Mouse (Mus musculus) splenic B cell, adult 2 months (primary cell): ENCODE measurements at regions not wholly inside any gene's neighbourhood (a gene's known extent, or its start where the extent isn't known, plus 50 kb on each side); places are given as distances from the start of the nearest gene placed in this dataset.

Source experiments
- DNase-seq: peaks from one replicate; pipeline ENCODE4 v3.0.0-alpha.2; 2011; ENCODE audit warnings: low read depth, low spot score
- H3K27me3 ChIP-seq: 2 replicates; pipeline ENCODE4 v1.6.1; 2012; ENCODE audit warnings: mild to moderate bottlenecking, low read length, moderate library complexity, mixed read lengths; ENCODE audit not compliant: control insufficient read depth, poor library complexity, insufficient read depth, severe bottlenecking
- H3K36me3 ChIP-seq: 2 replicates; pipeline ENCODE4 v1.6.1; 2012; ENCODE audit warnings: mild to moderate bottlenecking, low read length, moderate library complexity, mixed read lengths; ENCODE audit not compliant: control insufficient read depth, poor library complexity, insufficient read depth, severe bottlenecking

DNA sequence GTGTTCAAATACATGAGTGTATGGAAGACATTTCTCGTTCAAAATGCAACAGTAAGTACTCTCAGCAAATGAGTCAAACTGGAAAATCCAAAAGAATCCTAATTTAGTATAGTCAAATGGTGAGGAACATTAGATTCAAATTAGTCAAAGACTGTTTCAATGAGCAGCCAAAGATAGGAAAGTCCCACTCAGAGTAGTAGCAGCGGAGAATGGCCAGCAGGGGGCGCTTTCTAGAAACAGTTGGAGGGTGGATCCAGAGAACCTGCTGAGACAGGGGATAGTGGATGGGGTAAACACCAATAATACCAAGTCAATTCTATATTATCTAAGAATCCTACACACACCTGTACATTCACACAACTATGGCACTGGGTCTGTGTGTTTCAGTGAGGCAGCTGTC, 417.9 kb upstream of the Gm5415 start:
- peak; percentile 15 for DNase-seq
- Histone ChIP-seq H3K36me3 (no peaks in the 10 kb centered on the region), H3K27me3 (no peaks in the 10 kb centered on the region)

DNA sequence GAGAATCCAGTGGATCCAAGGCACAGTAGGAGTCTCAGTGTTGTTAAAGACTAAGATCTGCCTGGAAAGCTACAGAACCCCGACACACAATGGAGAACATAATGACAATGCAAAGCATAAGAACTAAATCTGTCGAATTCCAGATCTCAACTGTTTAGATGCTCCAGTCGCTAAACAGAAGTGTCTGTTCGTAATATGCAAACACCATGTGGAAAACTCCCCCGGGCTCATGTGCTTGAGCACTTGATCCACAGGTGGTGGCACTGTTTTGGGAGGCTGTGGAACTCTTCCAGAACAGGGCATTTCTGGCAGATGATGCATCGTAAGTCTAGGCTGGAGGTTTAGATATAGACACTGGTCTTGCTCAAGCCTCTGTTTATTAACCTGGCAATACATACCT, 412.2 kb upstream of the Gm5415 start:
- no peaks in the 10 kb centered on the region for H3K27me3 ChIP-seq
- no peaks in the 10 kb centered on the region for H3K36me3 ChIP-seq
- DNase-seq = no peak

DNA sequence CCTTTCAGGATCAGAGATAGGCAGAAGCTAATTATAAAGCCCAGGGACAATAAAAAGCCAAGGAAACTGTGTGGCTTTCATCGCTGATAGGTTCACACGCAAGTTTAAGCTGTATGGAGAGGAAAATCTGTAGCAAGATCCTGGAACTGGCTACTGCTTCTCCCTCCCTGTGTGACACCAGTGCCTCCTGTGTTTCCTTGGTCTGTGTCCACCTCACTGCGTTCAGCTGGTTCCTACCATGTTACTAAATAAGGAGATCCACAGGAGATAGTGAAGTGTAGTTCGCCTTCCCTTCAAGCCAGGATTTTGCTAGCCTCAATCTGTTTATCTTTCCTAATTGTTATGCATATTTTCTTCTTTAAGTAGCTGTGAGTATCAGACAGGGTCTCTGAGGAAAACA, 399.2 kb upstream of the Gm5415 start:
- no peaks in the 10 kb centered on the region for H3K27me3 ChIP-seq
- DNase-seq = no peak
- no peaks in the 10 kb centered on the region for H3K36me3 ChIP-seq

DNA sequence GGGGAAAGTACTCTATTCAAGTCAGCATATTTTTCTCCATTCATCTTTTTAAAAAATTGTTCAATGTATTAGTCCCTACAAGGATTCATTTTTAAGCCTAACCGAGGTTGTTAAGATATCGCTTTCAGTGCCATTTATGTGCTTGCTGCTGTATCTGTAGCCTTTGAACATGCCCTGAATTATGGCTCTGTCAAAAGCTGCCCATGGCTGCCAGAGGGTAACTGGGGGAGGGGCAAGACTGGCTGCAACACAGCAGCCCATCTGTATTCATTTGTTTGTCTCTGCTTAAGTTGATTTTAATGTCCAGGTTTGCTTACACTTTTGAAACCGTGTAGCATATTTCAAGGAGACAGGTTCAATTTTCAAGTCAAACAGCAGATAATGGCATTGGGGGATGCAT, 383.3 kb upstream of the Gm5415 start:
- Histone ChIP-seq H3K27me3 (no peaks in the 10 kb centered on the region), H3K36me3 (no peaks in the 10 kb centered on the region)
- no peak for DNase-seq

DNA sequence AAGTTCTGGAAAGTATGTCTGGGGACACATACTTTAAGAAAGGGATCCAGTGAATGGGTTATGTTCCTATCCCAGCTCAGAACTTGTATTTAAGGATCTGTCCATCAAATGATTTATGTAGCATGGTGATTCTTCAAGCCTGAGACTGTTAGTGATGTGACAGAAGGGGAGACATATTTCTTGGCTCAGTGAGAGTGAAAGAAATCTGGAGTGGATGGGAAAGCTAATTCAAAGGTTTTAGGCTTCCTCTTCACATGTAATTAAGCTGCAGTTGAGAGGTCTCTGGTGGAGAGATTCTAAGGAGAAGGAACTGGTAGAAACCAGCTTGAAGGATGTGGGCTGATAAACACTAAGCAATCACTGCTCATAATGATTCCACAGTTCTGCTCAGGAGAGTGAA, 355.3 kb upstream of the Gm5415 start:
- no peak for DNase-seq
- H3K27me3 ChIP-seq = no peaks in the 10 kb centered on the region

DNA sequence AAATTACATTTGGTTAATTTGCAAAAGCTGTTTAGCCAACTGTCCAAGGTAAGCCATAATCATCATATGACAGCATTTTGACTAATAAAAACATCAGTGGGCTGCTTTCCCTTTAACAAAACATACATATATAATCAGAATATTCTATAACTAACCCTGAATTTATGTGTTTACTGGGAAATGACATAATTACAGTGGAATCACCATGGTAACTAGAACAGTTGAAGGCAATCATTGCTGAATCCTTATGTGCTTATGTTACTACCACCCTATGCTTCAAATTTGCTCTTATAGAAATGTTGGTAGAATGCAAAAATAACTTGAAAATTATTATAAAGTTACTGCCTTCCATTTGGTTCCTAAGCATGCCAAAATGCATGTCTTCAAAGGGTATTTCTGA, 340.6 kb upstream of the Gm5415 start:
- DNase-seq = no peak

More for the DNA sequence above, 355.3 kb upstream of the Gm5415 start:
- no peaks in the 10 kb centered on the region for H3K36me3 ChIP-seq

DNA sequence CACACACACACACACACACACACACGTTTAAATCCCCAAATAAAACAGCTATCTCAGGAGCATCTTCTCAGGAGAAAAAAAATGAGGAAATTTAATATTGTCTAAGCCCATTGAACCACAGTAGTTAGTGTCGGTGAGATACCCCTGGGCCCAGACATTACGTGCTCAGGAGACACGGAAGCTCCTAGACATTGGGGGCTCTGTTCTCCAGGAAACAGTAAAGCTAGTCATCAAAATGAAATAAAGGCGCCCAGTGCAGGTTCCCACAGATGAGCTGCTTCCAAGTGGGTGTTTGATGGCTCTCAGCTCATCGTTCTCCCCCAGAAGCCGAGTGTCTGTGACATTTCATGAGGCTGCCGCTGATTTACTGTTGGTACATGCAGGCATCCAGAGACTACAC, 325.8 kb upstream of the Gm5415 start:
- Histone ChIP-seq H3K36me3 (no peaks in the 10 kb centered on the region), H3K27me3 (no peaks in the 10 kb centered on the region)
- no peak for DNase-seq

More for the DNA sequence above, 340.6 kb upstream of the Gm5415 start:
- no peaks in the 10 kb centered on the region for H3K27me3 ChIP-seq
- H3K36me3 ChIP-seq = no peaks in the 10 kb centered on the region

DNA sequence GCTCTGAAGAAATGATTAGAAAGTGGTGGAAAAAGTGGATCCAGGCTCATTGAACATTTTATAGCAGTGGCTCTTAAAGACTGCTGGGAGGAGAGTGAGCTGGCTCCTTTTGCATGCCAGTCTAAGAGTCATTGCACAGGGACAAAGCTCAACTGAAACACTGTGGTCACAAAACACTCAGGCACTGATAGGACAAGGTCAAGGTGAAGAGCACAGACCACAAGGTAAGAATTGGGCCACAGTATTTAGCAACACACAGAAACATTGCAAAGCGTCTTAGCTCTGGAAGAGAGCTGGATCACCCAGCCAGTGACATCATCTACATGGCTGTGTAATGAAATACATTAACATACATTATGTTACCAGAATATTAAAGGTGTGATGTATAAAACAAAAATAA, 319.0 kb upstream of the Gm5415 start:
- no peaks in the 10 kb centered on the region for H3K27me3 ChIP-seq
- no peaks in the 10 kb centered on the region for H3K36me3 ChIP-seq
- DNase-seq = no peak

DNA sequence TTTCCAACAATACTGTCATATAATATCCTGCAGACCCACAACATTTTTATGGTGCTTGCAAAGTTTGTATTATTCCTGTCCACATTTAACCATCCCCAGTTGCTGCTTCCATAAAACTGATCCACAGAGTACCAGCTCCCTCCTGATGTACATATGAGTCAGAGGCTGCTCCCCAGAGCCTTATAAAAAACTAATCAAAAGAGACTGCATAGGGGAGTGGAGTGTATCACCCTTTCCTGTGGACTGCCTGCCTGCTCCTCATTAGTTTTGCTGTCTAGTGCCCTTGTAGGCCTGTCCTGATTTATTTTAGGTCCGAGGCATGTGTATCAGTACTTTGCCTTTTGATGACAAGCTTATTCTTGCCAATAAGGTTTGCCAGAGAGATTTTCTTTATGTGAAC, 310.9 kb upstream of the Gm5415 start:
- DNase-seq = no peak
- Histone ChIP-seq H3K27me3 (no peaks in the 10 kb centered on the region), H3K36me3 (no peaks in the 10 kb centered on the region)
